Mouse (Mus musculus): Measurements from ENCODE around the gene Pax6. TPM values are rescaled to one million over a fixed set of nuclear protein-coding genes. Genes with fewer than 3 reads are reported as not detected.

Gene Pax6
- total RNA-seq, 2 experiments from 2014 or later = 11.8 to 13.5 TPM

DNA sequence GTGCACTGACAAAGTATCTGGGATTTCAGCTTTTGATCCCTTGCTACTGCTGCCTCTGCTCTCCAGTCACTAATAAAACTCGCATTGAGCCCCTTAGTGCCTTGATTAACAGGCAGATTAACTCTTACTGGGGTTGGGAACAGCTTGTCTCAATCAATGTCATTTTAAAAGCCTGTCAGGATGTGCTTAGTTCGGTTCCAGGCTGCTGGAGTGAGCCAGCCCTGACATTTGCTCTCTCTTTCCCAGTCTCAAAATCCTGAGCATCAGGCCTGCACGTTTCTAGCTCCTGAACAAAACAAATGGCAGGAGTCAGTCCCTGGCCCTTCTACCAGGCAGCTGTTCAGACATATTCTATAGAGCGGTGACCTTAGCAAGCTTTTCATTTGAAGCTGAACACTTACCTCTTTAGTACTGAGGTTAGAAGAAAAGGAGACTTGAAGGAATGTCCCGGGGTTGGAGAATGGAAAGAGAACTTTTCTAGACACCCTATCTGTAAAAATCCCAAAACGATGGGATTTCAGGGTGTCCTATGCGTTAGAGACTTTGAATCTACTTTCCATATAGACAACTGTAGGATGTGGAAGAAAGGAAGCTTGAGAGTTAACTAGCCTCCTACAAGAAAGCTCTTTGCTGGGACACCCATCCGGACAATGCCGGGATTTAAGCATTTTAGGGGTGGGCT is 2.6 kb downstream of the Pax6 start:
- DNase-seq (ENCODE audit: low spot score in 2 of 2) = no peak

DNA sequence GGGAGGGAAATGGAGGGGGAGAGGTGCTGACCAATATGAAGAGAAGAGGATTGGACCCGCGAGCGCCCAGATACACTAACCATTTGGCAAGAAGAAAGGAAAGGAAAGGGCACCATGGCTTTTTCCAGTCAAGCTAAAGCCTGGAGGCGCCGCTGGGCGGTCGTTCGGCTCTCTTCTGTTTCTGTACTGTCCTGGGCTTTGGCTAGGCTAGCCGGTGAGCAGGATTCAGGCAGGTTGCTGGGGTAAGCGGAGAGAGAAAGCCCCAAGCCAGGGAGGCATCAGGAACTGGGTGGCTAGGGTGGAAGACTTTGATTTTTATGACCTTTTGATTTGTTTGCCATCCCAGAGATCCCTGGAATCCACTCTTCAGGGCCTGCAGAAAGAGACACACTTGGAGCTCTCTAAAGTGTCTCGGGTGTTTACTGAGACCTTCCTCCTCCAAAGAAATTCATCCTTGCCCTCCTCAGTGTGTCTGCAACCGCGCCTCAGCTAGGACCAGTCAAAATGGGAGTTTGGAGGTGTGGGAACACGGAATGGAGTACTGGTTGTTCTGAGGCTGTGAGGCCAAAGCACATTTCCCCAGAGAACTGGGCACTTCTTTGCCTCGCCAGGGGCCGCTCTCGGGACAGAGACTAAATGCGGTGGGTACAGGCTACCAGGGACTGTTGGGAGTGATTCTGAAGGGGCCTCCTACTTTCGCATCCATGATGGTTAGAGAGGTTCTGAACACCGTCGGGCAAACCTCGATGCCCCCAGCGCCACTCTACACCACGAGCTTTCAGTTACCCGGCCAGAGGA is 3.3 kb downstream of the Pax6 start:
- no peak for DNase-seq (ENCODE audit: low spot score in 2 of 2)

DNA sequence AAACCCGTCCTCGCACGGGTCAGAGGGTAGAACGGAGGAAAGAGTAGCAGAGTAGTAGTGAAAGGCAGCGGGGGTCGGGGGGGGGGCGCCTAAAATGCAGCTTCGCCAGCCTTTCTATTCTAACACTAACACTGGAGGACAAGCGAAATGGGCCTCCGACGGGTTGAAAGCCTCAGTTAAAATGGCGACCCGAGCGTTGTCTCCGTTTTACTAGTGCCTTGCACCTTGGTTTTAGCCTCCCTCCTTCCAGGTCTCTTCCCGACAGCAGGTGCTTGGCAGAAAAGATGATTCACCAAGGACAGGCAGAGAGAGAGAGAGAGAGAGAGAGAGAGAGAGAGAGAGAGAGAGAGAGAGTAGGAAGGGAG is 3.9 kb downstream of the Pax6 start:
- DNase-seq (ENCODE audit: low spot score in 2 of 2) = no peak

DNA sequence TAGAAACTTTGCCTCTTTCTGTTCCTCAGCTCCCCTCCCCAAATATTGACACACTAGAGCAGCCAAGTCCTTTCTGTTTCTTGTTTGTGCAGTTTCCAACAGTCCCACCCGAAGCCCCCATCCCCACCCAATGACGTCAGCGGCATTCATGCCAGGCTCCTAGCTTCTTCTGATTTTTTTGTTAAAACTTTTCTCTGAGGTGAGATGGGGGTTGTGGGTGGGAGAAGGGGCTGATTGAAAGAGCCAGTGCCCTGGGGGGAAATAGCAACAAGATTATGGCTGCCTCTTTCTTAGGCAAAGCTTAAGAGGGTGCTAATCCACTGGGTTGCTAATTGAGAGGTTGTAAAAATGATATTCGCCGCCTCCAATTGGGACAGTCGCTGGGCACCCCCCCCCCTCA is 4.4 kb downstream of the Pax6 start:
- no peak for DNase-seq (ENCODE audit: low spot score in 2 of 2)

DNA sequence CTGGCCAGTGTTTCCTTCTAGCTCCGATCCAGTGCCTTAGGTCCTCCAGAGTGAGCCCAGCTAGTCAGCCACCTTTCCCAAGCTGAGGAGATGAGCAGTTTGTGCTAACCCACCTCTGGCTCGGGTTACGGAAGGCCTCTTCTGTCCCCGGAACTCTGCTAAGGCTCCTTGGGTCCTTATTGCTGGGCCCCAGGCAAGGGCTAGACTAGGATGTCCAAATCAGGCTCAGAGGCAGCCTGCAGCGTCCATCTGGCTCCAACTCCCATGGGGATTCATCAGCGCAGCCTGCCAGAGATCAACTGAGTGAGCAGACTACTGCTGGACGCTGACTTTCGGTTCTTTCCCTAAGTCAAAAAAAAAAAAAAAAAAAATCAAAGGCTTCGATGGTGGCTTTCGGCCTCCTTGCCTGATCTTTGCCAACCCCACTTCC is 4.9 kb downstream of the Pax6 start:
- DNase-seq (ENCODE audit: low spot score in 2 of 2) = no peak

DNA sequence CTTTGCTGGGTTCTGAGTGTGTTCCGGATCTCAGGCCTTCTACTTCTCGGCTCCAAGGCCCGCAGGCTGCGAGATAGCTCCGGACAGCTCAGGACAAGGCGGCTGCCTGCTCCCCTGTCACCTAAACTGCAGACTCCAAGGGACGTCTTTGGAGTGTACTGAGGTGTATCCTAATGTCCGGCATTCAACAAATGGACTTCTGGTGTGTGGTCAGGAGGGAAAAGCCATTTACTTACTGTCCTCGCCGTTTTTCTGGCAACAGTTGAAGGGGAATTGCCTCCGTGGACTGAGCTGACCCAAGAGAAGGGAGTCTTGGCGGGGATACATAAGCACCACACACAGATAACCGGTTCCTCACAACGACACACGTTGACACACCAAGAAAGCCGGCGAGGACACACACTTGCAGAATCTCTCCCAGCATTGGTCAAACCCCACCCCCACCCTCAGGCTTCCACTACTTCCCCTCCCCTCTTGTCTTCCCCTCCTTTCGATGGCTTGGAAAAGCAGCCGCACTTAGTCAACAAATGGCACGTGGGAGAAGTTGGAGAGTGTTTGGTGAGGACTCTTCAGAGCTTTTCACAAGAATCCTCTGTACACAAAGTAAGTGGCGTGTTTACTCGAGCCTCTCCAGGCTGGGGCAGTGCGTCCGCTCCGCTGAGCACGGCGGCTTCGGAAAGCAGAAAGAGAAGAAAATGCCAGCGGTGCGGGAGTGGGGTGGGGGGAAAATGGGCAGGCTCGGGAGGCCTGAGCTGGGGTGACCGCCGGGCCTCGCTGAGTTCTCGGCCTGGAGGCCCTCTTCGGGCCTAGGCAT is 5.6 kb downstream of the Pax6 start:
- DNase-seq (ENCODE audit: low spot score in 2 of 2) = no peak

DNA sequence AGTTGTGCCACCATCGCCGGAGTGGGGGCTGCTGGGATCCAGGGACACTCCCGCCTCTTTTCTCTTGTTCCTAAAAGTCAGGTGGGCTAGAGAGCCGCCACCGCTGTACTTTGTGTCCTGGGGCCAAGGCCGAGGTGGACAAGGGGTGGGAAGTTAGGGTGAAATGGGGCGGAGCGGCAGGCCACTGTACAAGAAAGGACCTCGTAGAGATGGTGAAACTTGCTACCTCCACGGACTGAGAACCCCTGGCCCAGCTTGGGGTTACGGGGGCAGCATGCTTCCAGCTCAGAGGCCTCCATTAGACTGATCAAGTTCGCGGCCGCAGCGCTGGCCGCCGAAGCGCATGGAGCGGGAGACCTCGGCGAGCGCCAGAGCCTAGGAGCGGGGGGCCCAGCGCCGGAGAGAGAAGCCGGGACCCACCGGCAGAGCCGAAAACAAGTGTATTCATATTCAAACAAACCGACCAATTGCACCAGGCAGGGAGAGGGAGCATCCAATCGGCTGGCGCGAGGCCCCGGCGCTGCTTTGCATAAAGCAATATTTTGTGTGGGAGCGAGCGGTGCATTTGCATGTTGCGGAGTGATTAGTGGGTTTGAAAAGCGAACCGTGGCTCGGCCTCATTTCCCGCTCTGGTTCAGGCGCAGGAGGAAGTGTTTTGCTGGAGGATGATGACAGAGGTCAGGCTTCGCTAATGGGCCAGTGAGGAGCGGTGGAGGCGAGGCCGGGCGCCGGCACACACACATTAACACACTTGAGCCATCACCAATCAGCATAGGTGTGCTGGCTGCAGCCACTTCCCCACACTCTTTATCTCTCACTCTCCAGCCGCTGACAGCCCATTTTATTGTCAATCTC is 6.4 kb downstream of the Pax6 start:
- DNase-seq (ENCODE audit: low spot score in 2 of 2) = peak; percentile 81 to 87

DNA sequence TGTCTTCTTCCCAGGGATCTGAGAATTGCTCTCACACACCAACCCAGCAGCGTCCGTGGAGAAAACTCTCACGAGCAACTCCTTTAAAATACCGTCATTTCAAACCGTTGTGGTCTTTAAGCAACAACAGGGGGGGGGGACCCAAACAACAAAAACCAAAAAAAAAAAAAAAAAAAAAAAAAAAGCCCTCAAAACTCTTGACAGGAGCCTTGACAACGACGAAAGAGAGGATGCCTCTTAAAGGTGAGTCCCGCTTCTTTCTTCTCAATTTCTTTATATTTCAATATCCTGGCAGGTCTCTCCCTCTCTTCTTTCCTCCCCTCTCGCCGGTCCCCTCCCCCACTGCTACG is 7.0 kb downstream of the Pax6 start:
- no peak for DNase-seq (ENCODE audit: low spot score in 2 of 2)

DNA sequence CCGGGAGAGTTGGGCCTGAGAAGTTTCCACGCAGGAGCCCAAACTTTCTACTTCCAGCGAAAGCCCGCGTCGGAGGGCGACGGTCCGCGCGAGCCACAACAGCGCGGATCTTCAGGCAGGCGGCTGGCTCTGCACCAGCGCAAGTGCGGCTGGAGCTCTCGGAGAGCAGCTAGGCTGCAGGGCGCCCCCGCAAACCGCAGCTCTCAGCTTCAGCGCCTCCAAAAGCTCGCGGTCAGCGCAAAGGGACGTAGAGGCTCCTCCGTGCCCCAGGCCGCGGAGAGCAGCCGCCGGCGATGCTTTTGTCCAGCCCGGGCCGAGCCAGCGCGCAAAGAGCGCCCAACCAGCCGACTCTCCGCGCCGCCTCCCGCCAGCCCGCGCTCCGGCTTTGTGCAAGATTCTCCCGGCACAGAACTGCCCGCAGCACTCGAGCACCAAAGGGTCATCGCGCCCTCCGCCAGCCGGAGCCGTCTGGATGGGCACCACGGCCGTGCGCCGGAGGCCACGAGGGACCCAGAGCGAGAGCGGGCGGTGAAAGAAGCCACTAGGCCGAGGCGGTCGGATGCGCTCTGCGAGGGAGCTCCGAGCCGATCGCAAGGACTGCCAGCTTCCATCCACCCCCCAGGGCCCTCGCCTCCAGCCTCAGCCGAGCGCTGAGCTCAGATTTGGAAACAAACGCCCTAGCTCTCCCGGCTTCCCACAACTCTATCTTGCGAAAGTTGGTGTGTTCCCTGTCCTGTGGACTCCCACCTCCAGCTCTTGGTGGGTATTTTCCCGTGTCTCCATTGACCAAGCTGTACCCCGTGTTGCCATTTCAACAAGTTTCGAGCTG is 7.6 kb downstream of the Pax6 start:
- peak in 1 of 2 experiments; percentile 61 for DNase-seq (ENCODE audit: low spot score in 2 of 2)

DNA sequence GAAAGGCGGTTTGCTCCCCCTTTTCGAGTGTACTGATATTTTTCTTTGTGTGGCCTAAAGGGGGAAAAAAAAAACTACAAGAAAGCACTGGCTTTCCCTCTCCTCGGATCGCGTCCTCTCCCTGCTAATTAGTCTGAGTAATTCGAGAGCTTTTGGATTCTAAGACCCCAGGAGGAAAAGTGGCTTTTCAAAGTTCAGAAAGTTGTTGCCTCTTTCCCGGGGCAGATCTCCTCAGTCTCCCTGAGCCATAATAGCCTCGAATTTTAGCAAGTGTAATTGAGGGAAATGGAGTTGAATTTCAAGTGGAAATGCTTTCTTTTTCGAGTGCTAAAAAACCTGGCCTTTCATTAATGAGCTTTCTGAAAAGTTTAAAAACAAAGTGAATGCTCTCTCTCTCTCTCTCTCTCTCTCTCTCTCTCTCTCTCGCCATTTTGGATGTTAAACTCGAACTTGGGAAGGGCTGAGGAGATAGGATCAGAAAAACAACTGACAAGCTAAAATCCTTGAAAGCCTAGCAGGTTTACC is 8.3 kb downstream of the Pax6 start:
- no peak for DNase-seq (ENCODE audit: low spot score in 2 of 2)

DNA sequence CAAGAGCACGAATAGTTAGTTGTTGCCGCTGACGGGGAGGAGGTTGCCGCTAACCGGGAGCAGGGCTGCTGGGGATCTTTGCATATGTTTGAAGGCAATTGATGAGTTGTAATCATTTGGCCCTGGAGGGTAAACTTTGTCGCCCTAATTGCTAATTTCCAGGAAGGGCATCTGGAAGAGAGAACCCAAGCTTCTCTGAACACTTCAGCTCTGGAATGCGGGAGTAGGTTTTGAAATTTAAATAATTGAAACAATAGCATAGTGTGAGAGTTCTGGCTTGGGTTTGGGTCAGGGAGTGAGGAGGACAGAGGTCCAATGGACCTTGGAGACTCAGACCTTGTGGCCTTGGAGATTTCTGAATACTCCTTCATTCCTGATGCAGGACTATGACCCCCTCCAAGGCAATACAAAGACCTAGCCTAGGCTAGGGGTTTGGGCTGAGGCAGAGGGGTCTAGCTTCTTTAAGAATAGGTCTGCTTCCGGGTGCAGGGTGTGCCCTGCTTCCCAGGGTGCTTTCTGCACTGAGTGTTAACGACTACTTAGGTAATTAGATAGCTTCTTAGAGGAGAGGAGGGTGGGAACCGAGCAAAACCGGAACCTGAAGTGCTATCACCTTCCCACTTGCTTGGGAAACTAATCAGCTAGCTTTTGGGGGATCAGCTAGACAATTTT is 8.9 kb downstream of the Pax6 start:
- no peak for DNase-seq (ENCODE audit: low spot score in 2 of 2)

DNA sequence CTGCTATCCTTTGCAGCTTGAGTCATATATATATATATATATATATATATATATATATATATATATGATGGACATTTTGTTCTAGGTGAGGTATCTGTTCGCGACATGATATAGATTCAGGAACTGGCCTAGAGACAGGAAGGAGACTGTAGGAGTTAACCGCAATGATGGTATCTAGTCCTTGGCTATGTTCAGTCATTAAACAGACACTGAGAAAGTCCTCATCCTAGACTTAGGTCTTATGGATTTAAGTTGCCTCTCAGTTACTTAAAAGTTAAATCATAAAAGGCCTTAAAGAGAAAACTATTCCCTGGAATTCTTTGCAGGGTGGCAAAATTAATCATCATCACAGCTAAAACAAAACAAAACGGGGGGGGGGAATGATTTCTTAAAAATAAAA is 9.6 kb downstream of the Pax6 start:
- no peak for DNase-seq (ENCODE audit: low spot score in 2 of 2)

DNA sequence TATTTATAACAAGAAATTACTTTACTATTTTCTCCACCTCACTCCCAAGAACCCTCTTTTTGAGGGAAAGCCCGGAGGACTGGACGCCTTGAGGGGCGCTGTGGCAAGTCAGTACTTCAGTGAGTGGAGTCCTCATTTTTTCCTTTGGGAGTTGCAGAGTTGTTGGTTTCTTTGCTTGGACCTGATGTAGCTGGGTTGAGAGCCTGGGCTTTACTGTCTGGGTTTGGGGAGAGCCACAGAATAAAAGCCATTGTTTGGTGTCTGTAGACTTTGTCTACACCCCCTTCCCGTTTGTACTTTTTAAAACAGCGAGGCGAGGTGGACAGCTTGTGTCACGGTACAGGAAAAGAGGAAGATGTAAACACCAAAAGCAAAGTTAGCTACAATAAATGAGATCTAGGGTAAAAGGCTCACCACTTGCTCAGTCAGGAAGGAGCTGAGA is 10.2 kb downstream of the Pax6 start:
- DNase-seq (ENCODE audit: low spot score in 2 of 2) = no peak

DNA sequence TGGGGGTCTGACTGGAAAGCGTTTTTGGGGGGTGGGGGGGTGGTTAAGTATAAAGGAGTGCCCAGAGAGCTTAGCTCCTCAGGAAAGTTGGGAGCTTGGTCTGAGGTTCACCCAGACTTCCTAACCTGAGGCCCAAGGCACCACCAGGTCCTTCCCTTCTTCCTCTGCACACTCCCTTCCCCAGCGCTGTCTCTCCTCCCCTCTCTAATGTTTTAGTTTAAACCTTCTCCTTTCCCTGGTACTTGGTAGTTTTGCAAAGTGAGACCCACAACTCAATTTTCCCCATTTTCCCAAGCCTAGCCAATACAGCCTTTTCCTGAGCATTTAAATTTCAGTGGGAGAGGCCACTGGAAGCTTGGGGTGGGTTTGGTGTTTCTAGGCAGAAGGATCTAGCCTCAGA is 10.6 kb downstream of the Pax6 start:
- DNase-seq (ENCODE audit: low spot score in 2 of 2) = no peak

DNA sequence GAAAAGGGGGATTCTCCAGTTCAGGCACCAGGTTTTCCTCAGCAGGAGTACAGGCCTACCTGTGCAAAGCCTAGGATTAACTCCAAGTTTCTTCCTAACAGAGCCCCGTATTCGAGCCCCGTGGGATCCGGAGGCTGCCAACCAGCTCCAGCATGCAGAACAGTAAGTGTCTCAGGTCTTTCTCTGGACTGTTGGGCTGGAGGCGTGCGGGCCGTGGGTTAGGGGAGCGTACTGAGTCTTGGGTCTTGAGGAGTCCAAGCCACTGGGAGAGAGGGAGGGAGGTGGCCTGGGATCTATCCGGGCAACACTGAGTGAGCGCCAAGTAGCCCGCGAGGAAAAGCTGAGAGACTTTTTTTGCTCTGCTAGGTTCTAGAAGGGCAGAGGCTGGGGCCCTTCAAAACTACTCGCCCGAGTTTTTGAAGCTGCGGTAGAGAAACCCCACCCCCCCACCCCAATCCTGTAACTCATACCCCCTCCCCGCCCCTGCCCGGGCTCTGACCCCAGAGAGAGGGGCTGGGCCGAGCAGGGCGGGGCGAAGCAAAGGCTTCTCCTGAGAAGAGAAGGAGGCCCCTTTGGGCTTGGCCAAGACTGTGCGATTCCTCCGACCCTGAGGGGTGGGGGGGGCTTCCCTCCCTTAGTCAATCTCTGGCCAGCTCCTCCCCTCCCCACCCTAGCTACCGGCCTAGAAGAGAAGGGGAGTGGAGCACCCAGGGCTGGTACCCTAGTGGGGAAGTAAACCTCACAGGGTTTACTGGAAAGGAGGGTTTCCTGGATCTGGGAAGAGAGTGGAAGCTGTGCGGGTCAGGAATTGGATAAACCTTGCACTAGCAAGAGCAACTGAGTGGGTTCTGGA is 11.7 kb downstream of the Pax6 start:
- DNase-seq (ENCODE audit: low spot score in 2 of 2) = no peak

DNA sequence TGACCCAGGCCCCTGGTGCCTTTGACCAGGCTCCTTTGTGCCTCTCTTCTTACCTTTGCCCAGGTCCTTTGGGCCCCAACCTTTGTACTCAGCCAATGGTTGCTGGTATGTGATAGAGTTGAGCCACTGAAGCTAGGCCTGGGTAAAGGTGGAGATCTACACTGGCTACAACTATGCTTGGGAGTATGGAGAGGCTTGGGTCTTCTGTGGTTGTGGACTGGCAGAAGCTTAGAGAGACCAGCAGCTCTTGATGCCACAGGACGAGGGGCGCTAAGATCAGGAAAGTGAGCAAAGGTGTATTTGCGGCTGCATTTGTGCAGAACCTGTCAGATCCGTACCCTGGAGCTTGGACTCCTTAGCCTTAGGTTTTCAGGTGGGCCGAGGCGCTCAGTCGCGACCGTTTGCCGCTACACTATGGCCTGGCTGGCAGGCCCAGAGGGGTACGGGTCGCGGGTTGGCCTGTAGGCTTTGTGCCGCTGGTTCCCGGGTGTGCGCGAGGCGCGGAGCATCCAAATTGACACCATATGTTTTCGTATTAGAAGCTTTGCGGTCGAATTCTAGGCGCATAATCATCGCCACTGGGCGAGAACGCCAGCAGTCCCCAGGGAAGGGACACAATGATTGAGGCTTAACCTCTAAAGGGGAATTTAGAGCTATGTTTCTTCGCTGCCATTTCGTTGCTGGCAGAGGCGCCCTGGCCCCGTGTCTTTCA is 12.5 kb downstream of the Pax6 start:
- DNase-seq (ENCODE audit: low spot score in 2 of 2) = no peak

DNA sequence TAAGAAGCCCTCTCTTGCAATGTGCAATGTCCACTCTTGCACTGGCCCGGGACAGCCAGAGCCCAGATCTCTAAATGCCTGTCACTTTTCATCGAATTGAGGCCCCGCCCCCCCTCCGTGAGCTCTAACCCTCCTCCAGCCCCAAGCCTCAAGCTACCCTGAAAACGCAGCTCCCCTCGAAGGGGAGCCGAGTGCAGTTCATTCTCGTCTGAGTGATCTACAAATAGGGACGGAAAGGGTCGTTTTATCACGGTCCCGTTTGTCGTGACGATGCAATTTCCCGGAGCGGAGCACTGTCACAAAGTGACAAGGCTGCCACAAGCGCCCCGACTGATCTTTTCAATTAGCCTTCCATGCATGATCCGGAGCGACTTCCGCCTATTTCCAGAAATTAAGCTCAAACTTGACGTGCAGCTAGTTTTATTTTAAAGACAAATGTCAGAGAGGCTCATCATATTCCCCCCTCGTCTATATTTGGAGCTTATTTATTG is 13.4 kb downstream of the Pax6 start:
- no peak for DNase-seq (ENCODE audit: low spot score in 2 of 2)

All from layer of hippocampus, postnatal 10 days (tissue).